Mouse (Mus musculus): ENCODE data around the gene Rp9. TPM values are rescaled to one million over a fixed set of nuclear protein-coding genes. Genes with fewer than 3 reads are reported as not detected.
A peak's percentile ranks its signal among the peaks of the same experiment; 100 is the strongest.
"Not testable (repeated sequence)": the region's sequence is repeated elsewhere in the genome, so short reads cannot be mapped to it uniquely, and the experiment has no call there.

The Rp9 gene
- polyA plus RNA-seq, 1 experiment from 2014 or later: 150 TPM

- DNase-seq (ENCODE audit: low spot score): no peak
Measured at GRCm38 (mm10) chr9:22466212-22466611, 3.3 kb downstream of the Rp9 start.

- no peak for DNase-seq (ENCODE audit: low spot score)
Measured at GRCm38 (mm10) chr9:22461946-22462345, 7.6 kb downstream of the Rp9 start.

DNA sequence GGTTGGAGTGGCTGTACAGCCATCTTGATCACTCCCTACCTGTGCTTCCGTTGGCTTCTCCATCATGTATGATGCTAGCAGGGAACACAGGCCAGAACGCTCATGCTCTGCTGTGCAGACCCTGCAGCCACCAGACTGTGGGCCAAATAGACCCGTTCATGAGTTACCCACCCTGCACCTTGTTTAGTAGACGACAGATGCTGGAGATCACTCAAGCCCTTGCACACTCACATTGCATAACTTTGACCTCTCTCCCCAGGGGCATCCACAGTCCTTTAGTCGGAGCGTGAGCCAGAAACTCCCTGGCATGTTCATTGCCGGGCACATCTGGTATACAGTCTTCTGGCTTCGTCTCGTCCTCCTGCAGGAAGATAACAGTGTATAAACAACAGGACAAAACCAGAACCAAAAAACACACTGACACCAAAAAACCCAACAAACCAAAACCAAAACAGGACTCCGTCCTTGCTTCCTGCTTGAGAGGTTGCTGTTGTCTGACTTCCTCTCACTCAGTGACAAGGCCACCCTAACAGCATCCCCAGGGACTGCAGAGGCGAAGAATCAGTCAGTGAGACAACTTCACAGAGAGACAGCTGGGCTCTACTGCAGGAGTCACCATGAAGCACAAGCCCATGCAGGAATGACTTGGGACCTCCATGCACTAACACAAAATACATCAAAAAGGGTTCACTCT lies 12.3 kb downstream of the Rp9 start:
- no peak for DNase-seq (ENCODE audit: low spot score)

- DNase-seq (ENCODE audit: low spot score): no peak
Measured at GRCm38 (mm10) chr9:22455041-22455440, 14.5 kb downstream of the Rp9 start.

GRCm38 (mm10) chr9:22453990-22454389 lies 15.6 kb downstream of the Rp9 start, which contains the start of gene Gm17545:
Gene Gm17545 (plus strand): TSS chr9:22454290.
- DNase-seq (ENCODE audit: low spot score): not testable (repeated sequence)

- DNase-seq (ENCODE audit: low spot score): no peak
Measured at GRCm38 (mm10) chr9:22453501-22453924, 16.0 kb downstream of the Rp9 start.

- DNase-seq (ENCODE audit: low spot score): no peak
Measured at GRCm38 (mm10) chr9:22452697-22453096, 16.8 kb downstream of the Rp9 start.

- no peak for DNase-seq (ENCODE audit: low spot score)
Measured at GRCm38 (mm10) chr9:22449209-22449608, 20.3 kb downstream of the Rp9 start.

- no peak for DNase-seq (ENCODE audit: low spot score)
Measured at GRCm38 (mm10) chr9:22448420-22448819, 21.1 kb downstream of the Rp9 start.

DNA sequence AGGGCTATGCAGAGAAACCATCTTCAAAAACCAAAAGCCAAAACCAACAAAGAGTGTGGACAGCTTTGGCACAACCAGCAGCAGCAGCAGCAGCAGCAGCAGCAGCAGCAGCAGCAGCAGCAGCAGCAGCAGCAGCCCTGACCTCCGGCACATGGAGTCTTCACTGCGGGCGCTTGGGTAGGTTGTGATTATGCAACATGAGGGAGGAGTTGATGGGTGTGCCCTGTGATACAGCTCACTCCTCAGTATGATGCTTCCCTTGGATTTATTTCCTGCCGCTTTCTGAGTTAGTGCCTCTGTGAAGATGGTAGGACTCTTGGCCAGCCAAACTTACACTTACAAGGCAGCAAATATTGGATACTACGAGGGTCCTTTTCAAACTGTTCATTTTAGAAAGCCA lies 22.3 kb downstream of the Rp9 start:
- no peak for DNase-seq (ENCODE audit: low spot score)

- DNase-seq (ENCODE audit: low spot score): no peak
Measured at GRCm38 (mm10) chr9:22445123-22445522, 24.4 kb downstream of the Rp9 start.

- no peak for DNase-seq (ENCODE audit: low spot score)
Measured at GRCm38 (mm10) chr9:22443157-22443556, 26.4 kb downstream of the Rp9 start.

GRCm38 (mm10) chr9:22438826-22439225 lies 30.7 kb downstream of the Rp9 start:
- DNase-seq (ENCODE audit: low spot score): no peak

- no peak for DNase-seq (ENCODE audit: low spot score)
Measured at GRCm38 (mm10) chr9:22434101-22434500, 35.4 kb downstream of the Rp9 start.

GRCm38 (mm10) chr9:22433221-22433620 lies 36.3 kb downstream of the Rp9 start:
- DNase-seq (ENCODE audit: low spot score): no peak

GRCm38 (mm10) chr9:22430315-22430840 lies 39.2 kb downstream of the Rp9 start:
- DNase-seq (ENCODE audit: low spot score): peak; percentile 55

DNA sequence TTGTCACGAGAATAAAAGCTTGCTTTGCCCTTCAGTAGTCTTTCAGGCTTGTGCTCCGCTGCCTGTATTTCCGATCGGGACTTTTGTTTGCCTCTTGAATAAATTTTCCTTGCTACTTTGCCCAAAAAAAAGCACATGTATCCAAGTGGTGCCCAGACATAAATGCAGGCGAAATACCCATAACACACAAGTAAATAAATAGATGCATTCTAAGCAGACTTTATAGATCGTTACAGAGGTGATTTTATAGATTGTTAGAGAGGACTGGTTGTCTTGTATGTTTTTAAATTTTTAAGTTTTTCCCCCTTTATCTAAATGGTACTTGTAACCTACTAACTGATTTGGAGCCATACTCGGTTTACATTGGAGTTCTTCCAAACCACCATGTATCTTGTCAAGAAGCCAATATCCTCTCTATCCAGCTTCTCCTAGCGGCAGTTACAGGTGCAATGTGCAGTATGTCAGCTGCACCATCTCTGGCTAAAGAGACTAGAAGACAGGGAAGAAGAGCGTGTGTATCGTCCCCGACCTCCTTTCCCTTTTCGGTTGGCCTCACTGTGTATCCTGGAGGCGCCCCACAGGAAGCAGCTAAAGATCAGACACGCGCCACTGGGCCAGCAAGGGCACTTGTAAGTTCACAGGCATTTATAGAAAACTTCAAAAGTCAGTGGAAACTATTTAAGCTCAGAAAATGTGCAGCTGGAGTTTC lies 39.9 kb downstream of the Rp9 start:
- peak; percentile 75 for DNase-seq (ENCODE audit: low spot score)

GRCm38 (mm10) chr9:22428666-22429410 lies 40.7 kb downstream of the Rp9 start:
- no peak for DNase-seq (ENCODE audit: low spot score)

- no peak for DNase-seq (ENCODE audit: low spot score)
Measured at GRCm38 (mm10) chr9:22428028-22428665, 41.4 kb downstream of the Rp9 start.

- no peak for DNase-seq (ENCODE audit: low spot score)
Measured at GRCm38 (mm10) chr9:22424719-22425118, 44.8 kb downstream of the Rp9 start.

GRCm38 (mm10) chr9:22424196-22424595 lies 45.3 kb downstream of the Rp9 start:
- no peak for DNase-seq (ENCODE audit: low spot score)

All from thymus, postnatal 0 days (tissue).